Mouse (Mus musculus): ENCODE measurements around the gene Notch1.

DNA sequence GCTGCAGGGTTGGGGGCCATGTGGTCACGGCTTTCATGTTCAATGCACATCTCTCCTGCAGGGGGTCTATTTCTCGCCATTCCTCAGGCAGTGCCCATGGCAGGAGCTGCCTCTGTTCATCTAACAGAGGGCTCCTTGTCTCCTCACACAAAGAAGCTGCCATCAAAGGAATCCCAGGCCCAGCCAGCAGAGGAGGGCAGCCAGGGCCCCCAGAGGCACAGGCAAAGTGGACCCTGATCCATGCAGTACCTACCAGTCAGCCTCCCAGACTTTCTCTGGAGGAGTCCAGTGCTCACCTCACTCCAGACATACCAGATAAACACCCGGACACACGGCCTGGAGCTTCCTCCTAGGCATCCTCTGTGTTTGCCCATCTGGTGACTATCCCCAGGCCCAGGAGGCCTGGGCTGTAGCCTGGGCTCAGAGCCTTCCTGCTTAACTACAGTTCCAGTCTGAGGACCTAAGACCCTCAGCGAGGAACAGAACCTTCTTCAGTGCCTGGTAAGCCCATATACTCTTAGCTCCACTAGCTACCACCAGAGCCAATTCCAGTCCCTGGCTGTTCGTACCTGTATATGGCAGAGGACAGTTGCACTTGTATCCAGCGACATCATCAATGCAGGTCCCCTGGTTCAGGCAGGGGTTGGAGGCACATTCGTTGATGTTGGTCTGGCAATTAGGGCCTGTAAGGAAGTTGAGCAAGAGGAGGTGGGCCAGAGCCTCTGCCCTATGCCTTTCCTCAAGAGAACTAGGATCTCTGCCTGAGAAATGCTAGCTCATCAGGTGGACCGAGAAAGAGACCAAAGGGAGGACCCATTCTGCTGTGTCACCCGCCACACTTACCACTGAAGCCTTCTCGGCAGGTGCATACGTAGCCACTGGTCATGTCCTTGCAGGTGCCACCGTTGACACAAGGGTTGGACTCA, 40.7 kb downstream of the Notch1 start:
- no peak for TF ChIP-seq CTCF (IDR thresholded peaks at IDR 0.05; ENCODE audit: control insufficient read depth, insufficient read depth, insufficient read length)
- no peak for TF ChIP-seq MYOD1 (IDR thresholded peaks at IDR 0.05; ENCODE audit: control insufficient read depth, insufficient read length, low read depth)
- TF ChIP-seq CEBPB (IDR thresholded peaks at IDR 0.05; ENCODE audit: low read depth) = no peak
